Mouse (Mus musculus) spleen, adult 2 months (tissue): ENCODE measurements around the gene Dpep3. TPM values are rescaled to one million over a fixed set of nuclear protein-coding genes. Genes with fewer than 3 reads are reported as not detected.

Source experiments
- DNase-seq, 2 experiments: peaks; one replicate each; pipeline versions ENCODE4 v3.0.0 to v3.0.0-alpha.2; 2012 to 2021; ENCODE audit warnings: low spot score in 2 of 2, low read depth in 1 of 2
- H3K27ac ChIP-seq: fragments of 200-500 bp; 2 replicates; pipeline ENCODE4 v1.5.1; 2012; ENCODE audit warnings: low read length, inconsistent platforms; ENCODE audit not compliant: insufficient read depth
- H3K27me3 ChIP-seq: fragments of 200-500 bp; 2 replicates; pipeline ENCODE4 v1.6.1; 2012; ENCODE audit warnings: mild to moderate bottlenecking, moderate library complexity, low read length, inconsistent platforms; ENCODE audit not compliant: control insufficient read depth, insufficient read depth
- H3K36me3 ChIP-seq: fragments of 200-500 bp; 2 replicates; pipeline ENCODE4 v1.6.1; 2012; ENCODE audit warnings: mild to moderate bottlenecking, low read length, inconsistent platforms; ENCODE audit not compliant: control insufficient read depth, insufficient read depth
- H3K4me1 ChIP-seq: fragments of 200-500 bp; 2 replicates; pipeline ENCODE4 v1.6.1; 2011; ENCODE audit warnings: inconsistent platforms; ENCODE audit not compliant: control insufficient read depth, insufficient read depth, insufficient read length
- H3K4me3 ChIP-seq: fragments of 200-500 bp; 2 replicates; pipeline ENCODE4 v1.5.1; 2011; ENCODE audit warnings: mild to moderate bottlenecking, inconsistent platforms; ENCODE audit not compliant: insufficient read depth, insufficient read length; ENCODE audit errors: extremely low read depth
- CTCF ChIP-seq: fragments of 200-500 bp; IDR thresholded peaks from 2 replicates; pipeline ENCODE4 v1.5.1; 2011; ENCODE audit warnings: mild to moderate bottlenecking, inconsistent platforms; ENCODE audit not compliant: insufficient read depth, insufficient read length, insufficient replicate concordance; ENCODE audit errors: extremely low read depth
- POLR2A ChIP-seq: fragments of 200-500 bp; IDR thresholded peaks from 2 replicates; pipeline ENCODE4 v1.6.1; 2011; ENCODE audit warnings: low read depth, low read length, inconsistent platforms
- WGBS: fragments of 180-500 bp; shearing (Covaris S2); methylation state at CpG from one replicate; pipeline ENCODE4 v1.1.7; 2018; 5-methylcytosine and 5-hydroxymethylcytosine counted together
- polyA plus RNA-seq: library from polyadenylated mRNA; depleted of rRNA; stranded (reverse); fragments of >200 nt; gene quantifications from 2 replicates; pipeline ENCODE4 v1.2.3, GENCODE M21; 2012; rRNA removed

Dpep3 gene
- polyA plus RNA-seq, 1 experiment = 0.48 TPM

GRCm38 (mm10) chr8:105930602-105931001, 48.6 kb downstream of the Dpep3 start:
- TF ChIP-seq CTCF (peak; percentile 86; the same call in 1 of the 2 replicates), POLR2A (no peak)
- Histone ChIP-seq H3K4me1 (no peaks in the 10 kb centered on the region), H3K36me3 (peaks cover 11% of the 10 kb centered on the region), H3K27ac (no peak overlapping the region), H3K27me3 (no peaks in the 10 kb centered on the region), H3K4me3 (no peak overlapping the region)
- 35% methylated on average over 8 of the region's 8 CpGs for WGBS
- peak; percentile 53 to 82 for DNase-seq

- no peak overlapping the region for H3K4me3 ChIP-seq
- no peak overlapping the region for H3K27ac ChIP-seq
- whole genome bisulfite sequencing = 93% methylated on average over 3 of the region's 3 CpGs
- no peaks in the 10 kb centered on the region; the same call in 1 of the 2 replicates for H3K4me1 ChIP-seq
- no peaks in the 10 kb centered on the region for H3K27me3 ChIP-seq
- no peak for DNase-seq
- TF ChIP-seq POLR2A (no peak), CTCF (no peak)
- peaks cover 4% of the 10 kb centered on the region for H3K36me3 ChIP-seq
These were observed 54.1 kb downstream of the Dpep3 start for GRCm38 (mm10) chr8:105925123-105925522.

Other genes starting within 250 kb of the Dpep3 start
- 2.3 and 2.4 TPM in 2 replicates for gene Gfod2, start 220.8 kb downstream of the Dpep3 start, polyA plus RNA-seq
- gene Ranbp10, start 152.1 kb downstream of the Dpep3 start, polyA plus RNA-seq = 50.0 and 59.9 TPM in 2 replicates
- 0.07 and 0.14 TPM in 2 replicates for gene Tsnaxip1, start 151.7 kb downstream of the Dpep3 start, polyA plus RNA-seq
- gene Cenpt, start 126.2 kb downstream of the Dpep3 start, polyA plus RNA-seq = 14.2 and 16.4 TPM in 2 replicates
- 33.7 and 41.2 TPM in 2 replicates for gene Thap11, start 124.3 kb downstream of the Dpep3 start, polyA plus RNA-seq
- 13.1 and 14.5 TPM in 2 replicates for gene Nutf2, start 118.8 kb downstream of the Dpep3 start, polyA plus RNA-seq
- 71.3 and 90.0 TPM in 2 replicates for gene Edc4, start 98.5 kb downstream of the Dpep3 start, polyA plus RNA-seq
- 3.0 and 3.1 TPM in 2 replicates for gene Nrn1l, start 85.9 kb downstream of the Dpep3 start, polyA plus RNA-seq
- gene Pskh1, start 79.0 kb downstream of the Dpep3 start, polyA plus RNA-seq = 24.3 and 30.3 TPM in 2 replicates
- gene Ctrl, start 45.6 kb downstream of the Dpep3 start, polyA plus RNA-seq = 4,893 and 4,931 TPM in 2 replicates
- gene Psmb10, start 41.0 kb downstream of the Dpep3 start, polyA plus RNA-seq = 228 and 357 TPM in 2 replicates
- gene Lcat, start 36.0 kb downstream of the Dpep3 start, polyA plus RNA-seq = 2.7 and 3.1 TPM in 2 replicates
- 25.1 and 29.5 TPM in 2 replicates for gene Slc12a4, start 13.3 kb downstream of the Dpep3 start, polyA plus RNA-seq
- 5.1 and 7.1 TPM in 2 replicates for gene Dus2, start 11.9 kb upstream of the Dpep3 start, polyA plus RNA-seq
- gene Dpep2nb, start 26.5 kb upstream of the Dpep3 start, polyA plus RNA-seq = not detected in 2 replicates
- gene Ddx28, start 32.5 kb upstream of the Dpep3 start, polyA plus RNA-seq = 6.6 and 9.5 TPM in 2 replicates
- gene Nfatc3, start 79.4 kb upstream of the Dpep3 start, polyA plus RNA-seq = 29.5 and 35.7 TPM in 2 replicates
- 0.67 and 0.69 TPM in 2 replicates for gene Esrp2, start 157.5 kb upstream of the Dpep3 start, polyA plus RNA-seq
- gene Pla2g15, start 171.0 kb upstream of the Dpep3 start, polyA plus RNA-seq = 24.6 and 35.4 TPM in 2 replicates
- gene Slc7a6, start 189.4 kb upstream of the Dpep3 start, polyA plus RNA-seq = 22.4 and 22.6 TPM in 2 replicates
- gene Slc7a6os, start 231.5 kb upstream of the Dpep3 start, polyA plus RNA-seq = 18.8 and 22.2 TPM in 2 replicates
- 24.0 and 25.2 TPM in 2 replicates for gene Prmt7, start 231.5 kb upstream of the Dpep3 start, polyA plus RNA-seq